Mouse (Mus musculus): ENCODE results near the gene Furin. TPM values are rescaled to one million over a fixed set of nuclear protein-coding genes. Genes with fewer than 3 reads are reported as not detected.

Furin gene
- total RNA-seq, 1 experiment from 2014 or later = 31.1 TPM

- ATAC-seq (replicated peaks; ENCODE audit: insufficient number of reproducible peaks, low FRiP score, low TSS enrichment, poor library complexity, severe bottlenecking) = no peak
Measured at GRCm38 (mm10) chr7:80436571-80436970, 31.3 kb upstream of the Furin start.

GRCm38 (mm10) chr7:80435594-80435993 is 30.4 kb upstream of the Furin start:
- ATAC-seq (replicated peaks; ENCODE audit: insufficient number of reproducible peaks, low FRiP score, low TSS enrichment, poor library complexity, severe bottlenecking) = no peak

GRCm38 (mm10) chr7:80429661-80430060 is 24.4 kb upstream of the Furin start:
- ATAC-seq (replicated peaks; ENCODE audit: insufficient number of reproducible peaks, low FRiP score, low TSS enrichment, poor library complexity, severe bottlenecking) = no peak

DNA sequence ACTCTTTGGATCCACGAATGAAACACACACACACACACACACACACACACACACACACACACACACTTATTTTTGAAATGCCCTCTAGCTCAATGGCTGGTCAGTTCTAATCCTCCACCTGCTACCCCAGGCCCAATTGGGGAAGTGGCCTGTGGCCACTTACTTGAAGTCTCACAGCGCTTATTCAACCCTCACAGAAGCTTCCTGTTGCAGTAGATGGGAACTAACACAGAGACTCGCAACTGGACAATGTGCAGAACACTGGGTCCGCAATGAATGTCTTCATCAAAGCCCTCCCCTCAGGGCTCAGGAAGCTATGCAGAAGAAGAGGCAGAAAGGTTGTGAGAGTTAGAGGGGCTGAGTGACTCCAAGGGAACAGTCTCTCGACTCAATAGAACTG is 22.5 kb upstream of the Furin start:
- ATAC-seq (replicated peaks; ENCODE audit: insufficient number of reproducible peaks, low FRiP score, low TSS enrichment, poor library complexity, severe bottlenecking) = 0 out of 2 replicates have a peak, but pooled peaks have one; percentile 20

DNA sequence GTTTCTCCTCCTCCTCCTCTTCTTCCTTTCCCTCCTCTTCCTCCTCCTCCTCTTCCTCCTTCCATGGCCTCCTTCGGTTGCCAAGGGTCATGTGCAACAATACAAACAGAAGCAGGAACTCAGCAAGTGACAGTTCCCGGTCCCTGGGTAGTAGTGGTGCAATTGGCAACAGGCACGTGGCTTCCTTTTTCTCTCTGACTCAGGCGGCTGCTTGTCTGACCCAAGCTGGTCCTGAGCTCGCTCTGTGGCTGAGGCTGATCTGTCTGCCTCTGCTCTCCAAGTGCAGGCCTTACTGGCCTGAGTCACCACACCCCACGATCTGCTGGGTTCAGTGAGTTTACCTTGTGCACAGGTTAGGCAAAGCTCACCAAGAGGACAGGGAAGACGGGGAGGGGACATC is 21.1 kb upstream of the Furin start:
- ATAC-seq (replicated peaks; ENCODE audit: insufficient number of reproducible peaks, low FRiP score, low TSS enrichment, poor library complexity, severe bottlenecking) = peak; percentile 95

DNA sequence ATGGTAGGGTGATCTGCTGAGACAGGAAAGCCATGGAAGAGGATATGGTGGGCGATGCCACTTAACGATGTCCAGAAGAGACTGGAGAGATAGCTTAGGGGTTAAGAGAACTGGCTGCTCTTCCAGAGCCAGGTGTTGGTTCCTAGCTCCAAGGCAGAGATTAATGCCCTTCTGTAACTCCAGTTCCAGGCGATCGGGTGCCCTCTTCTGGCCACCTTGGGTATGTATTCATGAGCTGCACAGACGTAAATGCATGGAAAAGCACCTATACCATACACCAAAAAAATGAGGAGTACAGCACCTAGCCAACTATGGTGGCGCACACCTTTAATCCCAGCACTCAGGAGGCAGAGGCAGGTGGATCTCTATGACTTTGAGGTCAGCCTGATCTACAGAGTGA is 19.5 kb upstream of the Furin start:
- no peak for ATAC-seq (replicated peaks; ENCODE audit: insufficient number of reproducible peaks, low FRiP score, low TSS enrichment, poor library complexity, severe bottlenecking)

DNA sequence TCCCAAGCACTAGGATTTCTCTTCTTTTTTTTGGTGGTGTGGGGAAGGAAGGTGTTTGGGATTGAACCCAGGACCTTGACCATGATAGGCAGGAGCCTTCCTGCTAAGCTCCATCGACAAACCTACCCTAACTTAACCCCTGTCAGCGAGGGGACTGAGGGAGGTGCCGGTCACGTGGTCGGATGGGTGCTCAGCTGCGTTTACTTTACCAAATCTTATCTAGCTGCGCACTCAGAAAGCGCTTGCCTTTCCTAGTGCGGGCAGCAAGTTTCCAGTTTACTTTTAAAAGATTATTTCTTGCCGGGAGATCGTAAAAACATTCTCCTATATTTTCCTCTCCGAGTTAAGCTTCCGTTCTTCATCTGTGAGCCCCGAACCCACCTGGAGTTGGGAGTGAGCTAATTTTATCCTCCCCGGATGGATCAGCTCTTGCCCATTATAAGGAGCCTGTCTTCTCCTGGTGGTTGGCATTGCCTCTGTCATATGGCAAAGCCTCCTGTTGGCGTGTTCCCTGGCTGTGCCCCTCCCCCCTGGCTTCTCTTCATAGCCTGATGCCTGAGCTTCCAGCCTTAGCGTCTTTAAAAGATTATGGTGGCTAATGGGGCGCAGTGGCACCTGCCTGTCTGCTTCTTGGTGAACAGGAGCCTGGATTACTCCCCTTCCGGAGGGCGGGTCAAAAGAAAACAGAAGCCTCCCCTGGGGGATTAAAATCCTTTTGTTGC is 17.7 kb upstream of the Furin start:
- no peak for ATAC-seq (replicated peaks; ENCODE audit: insufficient number of reproducible peaks, low FRiP score, low TSS enrichment, poor library complexity, severe bottlenecking)

- ATAC-seq (replicated peaks; ENCODE audit: insufficient number of reproducible peaks, low FRiP score, low TSS enrichment, poor library complexity, severe bottlenecking) = no peak
Measured at GRCm38 (mm10) chr7:80421576-80421975, 16.3 kb upstream of the Furin start.

DNA sequence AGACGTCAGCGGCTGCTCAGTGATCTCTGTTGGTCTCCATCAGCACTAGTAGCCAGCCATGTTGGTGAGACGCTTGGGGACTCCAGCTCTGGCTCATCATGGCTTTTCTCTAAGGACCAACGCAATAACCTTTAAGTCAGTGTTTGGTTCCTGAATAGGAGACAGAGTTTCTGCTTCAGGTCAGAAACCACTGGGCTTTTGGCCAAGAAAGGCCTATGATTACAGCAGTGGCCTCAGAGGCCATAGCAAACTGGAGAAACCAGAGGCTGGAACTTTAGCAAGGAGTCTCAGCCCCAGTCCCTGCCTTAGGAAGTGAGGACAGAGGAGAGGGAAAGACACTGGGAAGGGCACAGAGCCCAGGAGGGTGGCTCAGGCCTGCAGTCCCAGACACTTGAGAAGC is 15.3 kb upstream of the Furin start:
- ATAC-seq (replicated peaks; ENCODE audit: insufficient number of reproducible peaks, low FRiP score, low TSS enrichment, poor library complexity, severe bottlenecking) = no peak

GRCm38 (mm10) chr7:80419278-80419677 is 14.0 kb upstream of the Furin start:
- no peak; the same call in 1 of the 2 replicates for ATAC-seq (replicated peaks; ENCODE audit: insufficient number of reproducible peaks, low FRiP score, low TSS enrichment, poor library complexity, severe bottlenecking)

DNA sequence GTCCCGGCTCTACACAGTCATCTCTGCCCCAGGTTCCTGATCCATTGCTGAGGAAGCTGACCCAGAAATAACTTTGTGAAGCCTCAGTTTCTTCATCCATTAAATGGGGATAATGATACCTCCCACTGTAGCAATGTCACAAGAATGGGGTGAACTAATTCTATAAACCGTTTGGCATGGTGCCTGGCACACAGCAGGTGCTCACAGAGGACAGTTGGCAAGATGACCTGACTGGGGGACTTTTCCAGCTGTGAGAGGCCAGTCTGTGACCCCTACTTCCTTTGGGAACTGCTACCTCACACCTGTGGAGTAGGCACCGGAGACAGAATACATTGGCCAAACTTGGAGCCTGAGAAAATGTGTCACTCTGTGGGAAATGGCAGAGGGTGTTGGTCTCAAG is 12.8 kb upstream of the Furin start:
- no peak for ATAC-seq (replicated peaks; ENCODE audit: insufficient number of reproducible peaks, low FRiP score, low TSS enrichment, poor library complexity, severe bottlenecking)

GRCm38 (mm10) chr7:80417601-80418000 is 12.4 kb upstream of the Furin start:
- peak; percentile 28 for ATAC-seq (replicated peaks; ENCODE audit: insufficient number of reproducible peaks, low FRiP score, low TSS enrichment, poor library complexity, severe bottlenecking)

- peak; percentile 36 for ATAC-seq (replicated peaks; ENCODE audit: insufficient number of reproducible peaks, low FRiP score, low TSS enrichment, poor library complexity, severe bottlenecking)
Measured at GRCm38 (mm10) chr7:80416969-80417368, 11.7 kb upstream of the Furin start.

DNA sequence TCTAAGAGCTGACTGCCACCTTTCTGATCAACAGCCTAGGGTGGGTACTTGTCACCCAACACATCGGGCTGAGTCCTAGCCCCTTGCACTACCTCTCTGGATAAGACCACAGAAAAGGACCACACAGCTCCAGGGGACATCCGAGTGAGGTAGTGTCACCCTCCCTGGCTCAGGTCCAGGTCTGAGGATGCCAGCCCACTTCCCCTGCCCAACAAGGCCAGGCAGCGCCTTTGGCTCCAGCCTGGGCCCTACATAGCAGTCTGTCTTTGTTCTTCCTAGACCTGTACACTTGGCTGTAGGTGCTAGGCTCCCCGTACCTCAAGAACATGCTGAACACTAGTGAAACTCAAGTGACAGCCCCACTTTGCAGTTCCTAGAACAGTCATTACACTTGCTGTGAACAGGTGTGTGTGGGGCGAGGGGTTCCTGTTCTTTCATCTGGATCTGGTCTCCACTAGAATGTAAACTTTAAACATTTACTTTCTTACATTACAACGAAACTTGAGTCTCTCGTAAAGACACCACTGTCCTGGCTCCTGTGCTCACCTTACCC is 9.1 kb upstream of the Furin start:
- ATAC-seq (replicated peaks; ENCODE audit: insufficient number of reproducible peaks, low FRiP score, low TSS enrichment, poor library complexity, severe bottlenecking) = no peak

DNA sequence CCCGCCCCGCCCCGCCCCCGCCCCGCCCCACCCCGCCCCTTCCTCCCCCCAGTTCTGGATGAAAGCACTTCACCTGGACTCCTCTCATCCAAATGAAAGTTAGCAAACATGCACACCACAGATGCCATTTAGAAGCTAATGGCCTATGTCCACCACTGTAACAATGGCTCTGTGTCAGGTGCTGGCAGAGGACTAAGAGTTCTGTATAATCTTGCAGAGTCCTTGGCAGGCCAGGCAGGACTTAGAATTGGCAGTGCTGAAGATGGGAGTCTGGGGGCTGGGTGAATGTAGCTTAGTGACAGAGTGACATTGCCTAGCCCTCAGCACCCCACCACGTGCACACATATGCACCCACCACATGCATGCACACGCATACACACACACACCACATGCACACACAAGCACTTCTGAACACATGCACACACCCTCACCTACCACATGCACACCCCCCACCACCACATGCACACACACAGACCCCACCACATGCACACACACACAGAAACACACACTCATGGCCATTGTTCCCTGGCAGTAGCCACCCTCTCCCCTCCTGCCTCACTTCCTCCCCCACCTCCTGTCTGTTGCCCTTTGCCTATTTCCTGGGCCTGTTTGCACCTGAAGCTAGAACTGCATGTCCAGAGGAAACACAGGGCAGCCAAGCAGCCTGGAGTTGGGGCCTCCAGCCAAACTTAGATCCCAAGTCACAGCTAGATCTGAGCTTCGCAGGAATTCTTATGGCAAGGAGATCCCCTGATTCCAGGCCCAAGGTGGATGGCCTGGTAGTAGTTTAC is 8.5 kb upstream of the Furin start:
- ATAC-seq (replicated peaks; ENCODE audit: insufficient number of reproducible peaks, low FRiP score, low TSS enrichment, poor library complexity, severe bottlenecking) = no peak

GRCm38 (mm10) chr7:80412781-80413180 is 7.5 kb upstream of the Furin start:
- no peak for ATAC-seq (replicated peaks; ENCODE audit: insufficient number of reproducible peaks, low FRiP score, low TSS enrichment, poor library complexity, severe bottlenecking)

DNA sequence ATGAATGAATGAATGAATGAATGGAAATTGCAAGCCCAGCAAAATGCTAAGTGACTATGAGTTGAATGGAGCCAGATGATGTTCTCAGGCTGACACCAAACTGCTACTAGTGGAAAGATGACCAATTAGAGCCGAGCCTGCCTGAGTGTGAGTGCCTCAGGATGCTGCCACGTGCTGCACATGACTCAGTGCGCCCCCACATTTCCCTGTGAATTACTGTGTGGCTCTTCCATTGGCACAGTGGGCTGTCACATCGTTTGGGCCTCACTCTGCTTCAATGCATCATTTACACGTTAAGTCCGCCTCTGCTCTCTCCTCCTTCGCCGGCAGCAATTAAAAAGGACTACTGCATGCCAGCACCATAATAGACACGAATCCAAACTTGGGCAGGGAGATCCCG is 7.0 kb upstream of the Furin start:
- no peak for ATAC-seq (replicated peaks; ENCODE audit: insufficient number of reproducible peaks, low FRiP score, low TSS enrichment, poor library complexity, severe bottlenecking)

DNA sequence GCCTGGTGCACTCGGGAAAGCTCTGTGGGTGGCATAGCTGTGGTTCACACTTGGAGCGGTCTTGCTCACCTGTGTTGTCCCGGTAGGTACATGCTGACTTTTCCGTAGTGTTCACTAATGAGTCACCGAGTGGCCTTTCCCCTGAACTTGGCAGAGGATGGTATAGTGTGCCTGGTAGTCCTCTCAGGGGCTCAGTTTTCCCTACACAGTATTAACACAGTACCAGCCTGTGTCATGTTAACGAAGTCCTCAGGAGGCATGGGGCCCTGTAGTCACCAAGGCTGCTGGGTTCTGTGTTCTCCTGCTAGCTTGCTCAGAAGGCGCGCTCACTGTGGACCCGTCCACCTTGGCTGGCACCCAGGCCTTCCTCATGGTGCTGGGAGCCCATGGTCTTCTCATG is 5.1 kb upstream of the Furin start:
- ATAC-seq (replicated peaks; ENCODE audit: insufficient number of reproducible peaks, low FRiP score, low TSS enrichment, poor library complexity, severe bottlenecking) = no peak

GRCm38 (mm10) chr7:80407712-80408111 is 2.5 kb upstream of the Furin start:
- ATAC-seq (replicated peaks; ENCODE audit: insufficient number of reproducible peaks, low FRiP score, low TSS enrichment, poor library complexity, severe bottlenecking) = no peak

GRCm38 (mm10) chr7:80406186-80406585 is 950 bp upstream of the Furin start:
- ATAC-seq (replicated peaks; ENCODE audit: insufficient number of reproducible peaks, low FRiP score, low TSS enrichment, poor library complexity, severe bottlenecking) = no peak
